Mouse (Mus musculus): ENCODE measurements around the gene Cyp4f14. TPM values are rescaled to one million over a fixed set of nuclear protein-coding genes. Genes with fewer than 3 reads are reported as not detected.

The Cyp4f14 gene
- polyA plus RNA-seq (2017; shearing (Covaris generic)), result not detected

GRCm38 (mm10) chr17:32917131-32917530 lies at the start of gene Cyp4f14:
TSS of gene Cyp4f14 (minus strand) at chr17:32917342.
- no peak for ATAC-seq

- peak; percentile 97 for ATAC-seq
Observed at GRCm38 (mm10) chr17:32965623-32966290, 48.6 kb upstream of the Cyp4f14 start, which contains the start of gene Zfp472. TSS of gene Zfp472 (plus strand) at chr17:32965814.

GRCm38 (mm10) chr17:32965253-32965622 lies 48.1 kb upstream of the Cyp4f14 start:
- peak; percentile 46 for ATAC-seq

GRCm38 (mm10) chr17:32951441-32951840 lies 34.3 kb upstream of the Cyp4f14 start:
- peak; percentile 27 for ATAC-seq

- no peak for ATAC-seq
Observed at GRCm38 (mm10) chr17:32951006-32951405, 33.9 kb upstream of the Cyp4f14 start.

GRCm38 (mm10) chr17:32950136-32950535 lies 33.0 kb upstream of the Cyp4f14 start:
- no peak for ATAC-seq

GRCm38 (mm10) chr17:32947215-32947914 lies 30.2 kb upstream of the Cyp4f14 start, which contains the start of gene Cyp4f13:
TSS of gene Cyp4f13 (minus strand) at chr17:32947402.
- ATAC-seq, result peak; percentile 94

- peak; percentile 7 for ATAC-seq
Observed at GRCm38 (mm10) chr17:32946716-32947115, 29.6 kb upstream of the Cyp4f14 start.

- ATAC-seq, result no peak
Observed at GRCm38 (mm10) chr17:32944402-32945035, 27.4 kb upstream of the Cyp4f14 start.

- no peak for ATAC-seq
Observed at GRCm38 (mm10) chr17:32943661-32944060, 26.5 kb upstream of the Cyp4f14 start.

GRCm38 (mm10) chr17:32939831-32940230 lies 22.7 kb upstream of the Cyp4f14 start:
- ATAC-seq, result no peak

GRCm38 (mm10) chr17:32927803-32928202 lies 10.7 kb upstream of the Cyp4f14 start:
- ATAC-seq, result no peak

GRCm38 (mm10) chr17:32924658-32925312 lies 7.6 kb upstream of the Cyp4f14 start:
- ATAC-seq, result peak; percentile 99

GRCm38 (mm10) chr17:32923681-32924080 lies 6.5 kb upstream of the Cyp4f14 start:
- ATAC-seq, result no peak

GRCm38 (mm10) chr17:32919123-32919522 lies 2.0 kb upstream of the Cyp4f14 start:
- no peak for ATAC-seq

GRCm38 (mm10) chr17:32916075-32916474 lies 1.1 kb downstream of the Cyp4f14 start:
- no peak for ATAC-seq

- no peak for ATAC-seq
Observed at GRCm38 (mm10) chr17:32906172-32906571, 11.0 kb downstream of the Cyp4f14 start.

- peak; percentile 66 for ATAC-seq
Observed at GRCm38 (mm10) chr17:32905239-32905638, 11.9 kb downstream of the Cyp4f14 start.

- ATAC-seq, result no peak
Observed at GRCm38 (mm10) chr17:32904414-32904813, 12.7 kb downstream of the Cyp4f14 start.

GRCm38 (mm10) chr17:32901751-32902525 lies 15.2 kb downstream of the Cyp4f14 start:
- no peak for ATAC-seq

- no peak for ATAC-seq
Observed at GRCm38 (mm10) chr17:32895421-32895820, 21.7 kb downstream of the Cyp4f14 start.

- no peak for ATAC-seq
Observed at GRCm38 (mm10) chr17:32893901-32894300, 23.2 kb downstream of the Cyp4f14 start.
